Mouse (Mus musculus) testis, adult 2 months (tissue): ENCODE measurements at regions not wholly inside any gene's neighbourhood (a gene's known extent, or its start where the extent isn't known, plus 50 kb on each side); places are given as distances from the start of the nearest gene placed in this dataset.

Experiments
- CTCF ChIP-seq: fragments of 200-500 bp; IDR thresholded peaks from 2 replicates; pipeline ENCODE4 v1.5.1; 2012; ENCODE audit warnings: low read depth, mild to moderate bottlenecking, inconsistent platforms, low read length, moderate library complexity; ENCODE audit not compliant: control insufficient read depth, insufficient read depth, insufficient replicate concordance
- POLR2A ChIP-seq: fragments of 200-500 bp; IDR thresholded peaks from 2 replicates; pipeline ENCODE4 v1.6.1; 2012; ENCODE audit warnings: low read depth, mild to moderate bottlenecking, inconsistent platforms, low read length, moderate library complexity; ENCODE audit not compliant: control insufficient read depth

DNA sequence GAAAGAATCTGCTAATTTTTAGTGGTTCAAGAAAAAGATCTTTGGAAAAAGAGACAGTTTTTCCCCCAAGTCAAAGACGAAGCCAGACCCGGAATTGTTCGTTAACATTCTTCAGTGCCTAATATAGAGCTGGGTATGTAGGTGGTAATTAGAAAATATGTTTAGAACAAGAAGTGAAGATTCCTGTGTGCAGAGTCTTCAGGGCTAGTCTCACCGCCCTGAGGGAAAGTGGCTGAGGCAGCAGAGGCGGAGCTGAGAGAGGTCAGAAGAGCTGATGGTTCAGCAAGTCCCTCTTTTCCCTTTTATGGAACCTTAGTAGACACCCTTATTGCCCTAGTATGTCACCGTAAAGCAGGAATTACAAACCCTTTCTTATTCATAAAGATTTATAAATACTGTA, 232.0 kb downstream of the Pten start:
- no peak for TF ChIP-seq CTCF
- no peak for TF ChIP-seq POLR2A
